Mouse (Mus musculus): ENCODE data around the gene Gm26661.
A peak's percentile ranks its signal among the peaks of the same experiment; 100 is the strongest.

Gene Gm26661

GRCm38 (mm10) chr14:7821341-7821740 is 30.0 kb downstream of the Gm26661 start:
- no peak for DNase-seq

GRCm38 (mm10) chr14:7822693-7823092 is 31.3 kb downstream of the Gm26661 start:
- no peak for DNase-seq

GRCm38 (mm10) chr14:7824651-7825268 is 33.4 kb downstream of the Gm26661 start:
- peak; percentile 93 for DNase-seq

- DNase-seq: peak; percentile 87
These were observed 35.0 kb downstream of the Gm26661 start for GRCm38 (mm10) chr14:7826151-7826937.

- peak; percentile 63 for DNase-seq
These were observed 37.8 kb downstream of the Gm26661 start for GRCm38 (mm10) chr14:7829181-7829580.

- no peak for DNase-seq
These were observed 40.5 kb downstream of the Gm26661 start for GRCm38 (mm10) chr14:7831770-7832439.

- DNase-seq: no peak
These were observed 41.0 kb downstream of the Gm26661 start for GRCm38 (mm10) chr14:7832440-7832783.

- no peak for DNase-seq
These were observed 42.1 kb downstream of the Gm26661 start for GRCm38 (mm10) chr14:7833458-7833857.

GRCm38 (mm10) chr14:7838564-7839089 is 47.2 kb downstream of the Gm26661 start:
- DNase-seq: no peak

GRCm38 (mm10) chr14:7839950-7840514 is 48.6 kb downstream of the Gm26661 start:
- no peak for DNase-seq
